Mouse (Mus musculus) midbrain, embryonic 11.5 days (tissue): ENCODE results near the gene Capza2. TPM values are rescaled to one million over a fixed set of nuclear protein-coding genes. Genes with fewer than 3 reads are reported as not detected.

ENCODE experiments used
- ATAC-seq: fragments of 200-750 bp; cut with Nextera tagmentation; 2 replicates; pipeline ENCODE4 v1.8.0; 2017; ENCODE audit warnings: moderate TSS enrichment, moderate library complexity; ENCODE audit not compliant: low FRiP score
- DNase-seq: peaks from one replicate; pipeline ENCODE4 v3.0.0; 2015; ENCODE audit warnings: low spot score; ENCODE audit errors: missing footprints
- H3K27ac ChIP-seq: fragments of 300-500 bp; sonication (generic); 2 replicates; pipeline ENCODE4 v1.5.1; 2014; ENCODE audit warnings: low read depth, low read length
- H3K27me3 ChIP-seq: fragments of 300-500 bp; sonication (generic); 2 replicates; pipeline ENCODE4 v1.6.1; 2014; ENCODE audit warnings: mild to moderate bottlenecking, low read length, moderate library complexity, mixed read lengths; ENCODE audit not compliant: control insufficient read depth, insufficient read depth
- H3K36me3 ChIP-seq: fragments of 300-500 bp; sonication (generic); 2 replicates; pipeline ENCODE4 v1.6.1; 2014; ENCODE audit warnings: mild to moderate bottlenecking, low read length, moderate library complexity, mixed read lengths; ENCODE audit not compliant: control insufficient read depth, insufficient read depth
- H3K4me1 ChIP-seq: fragments of 300-500 bp; sonication (generic); 2 replicates; pipeline ENCODE4 v1.6.1; 2014; ENCODE audit warnings: low read length; ENCODE audit not compliant: control insufficient read depth, insufficient read depth
- H3K4me2 ChIP-seq: fragments of 300-500 bp; sonication (generic); 2 replicates; pipeline ENCODE4 v1.6.1; 2014; ENCODE audit warnings: mild to moderate bottlenecking, moderate library complexity
- H3K4me3 ChIP-seq: fragments of 300-500 bp; sonication (generic); 2 replicates; pipeline ENCODE4 v1.5.1; 2014; ENCODE audit warnings: low read depth, low read length
- H3K9ac ChIP-seq: fragments of 300-500 bp; sonication (generic); 2 replicates; pipeline ENCODE4 v1.6.1; 2014; ENCODE audit warnings: low read length
- H3K9me3 ChIP-seq: fragments of 300-500 bp; sonication (generic); 2 replicates; pipeline ENCODE4 v1.6.1; 2016; ENCODE audit warnings: low read length; ENCODE audit not compliant: control insufficient read depth
- WGBS: fragments of 180-500 bp; shearing (Covaris S2); extraction: QIAGEN DNeasy Blood & Tissue Kit; methylation state at CpG from one replicate; pipeline ENCODE4 v1.1.7; 2014; 5-methylcytosine and 5-hydroxymethylcytosine counted together
- polyA plus RNA-seq: library from polyadenylated mRNA; unstranded; fragments of >200 nt; fragmentation: Nextera tagmentation; extraction: Ambion mirVana; gene quantifications from 2 replicates; pipeline ENCODE4 v1.2.1, GENCODE M21; 2014

The Capza2 gene
- polyA plus RNA-seq, 1 experiment from 2014 or later = 278 TPM

- Histone ChIP-seq H3K4me3 (no peak overlapping the region), H3K36me3 (peaks cover 10% of the 10 kb centered on the region; the same call in 1 of the 2 replicates), H3K9ac (no peak overlapping the region), H3K9me3 (no peaks in the 10 kb centered on the region), H3K27ac (no peak overlapping the region), H3K4me2 (no peak overlapping the region), H3K4me1 (no peaks in the 10 kb centered on the region), H3K27me3 (no peaks in the 10 kb centered on the region)
- DNase-seq = no peak
- ATAC-seq = no peak
Measured at GRCm38 (mm10) chr6:17666024-17666423, 30.0 kb downstream of the Capza2 start.

GRCm38 (mm10) chr6:17667813-17668212, 31.8 kb downstream of the Capza2 start:
- Histone ChIP-seq H3K4me1 (no peaks in the 10 kb centered on the region), H3K27me3 (no peaks in the 10 kb centered on the region), H3K36me3 (peaks cover 9% of the 10 kb centered on the region; the same call in 1 of the 2 replicates), H3K9ac (no peak overlapping the region), H3K4me2 (no peak overlapping the region), H3K27ac (no peak overlapping the region), H3K9me3 (no peaks in the 10 kb centered on the region), H3K4me3 (no peak overlapping the region)
- no peak for DNase-seq
- ATAC-seq = no peak
- WGBS = 96% methylated on average over 3 of the region's 3 CpGs

- no peak for DNase-seq
- no peaks in the 10 kb centered on the region for H3K27me3 ChIP-seq
- H3K36me3 ChIP-seq = peaks cover 4% of the 10 kb centered on the region; the same call in 1 of the 2 replicates
- WGBS = 98% methylated on average over 12 of the region's 12 CpGs
- H3K4me1 ChIP-seq = no peaks in the 10 kb centered on the region
- 0 out of 2 replicates have a peak, but pooled peaks have one; percentile 22 for ATAC-seq
- no peaks in the 10 kb centered on the region for H3K9me3 ChIP-seq
- no peak overlapping the region for H3K9ac ChIP-seq
- H3K27ac ChIP-seq = no peak overlapping the region
- no peak overlapping the region for H3K4me3 ChIP-seq
- no peak overlapping the region for H3K4me2 ChIP-seq
Measured at GRCm38 (mm10) chr6:17668334-17668733, 32.3 kb downstream of the Capza2 start.

GRCm38 (mm10) chr6:17669826-17670225, 33.8 kb downstream of the Capza2 start:
- WGBS = 97% methylated on average over 2 of the region's 2 CpGs
- no peak overlapping the region for H3K9ac ChIP-seq
- H3K4me1 ChIP-seq = no peaks in the 10 kb centered on the region
- no peaks in the 10 kb centered on the region for H3K27me3 ChIP-seq
- DNase-seq = no peak
- 0 out of 2 replicates have a peak, but pooled peaks cover 2% of the 10 kb centered on the region for H3K36me3 ChIP-seq
- no peak overlapping the region for H3K4me3 ChIP-seq
- no peaks in the 10 kb centered on the region for H3K9me3 ChIP-seq
- no peak overlapping the region for H3K27ac ChIP-seq
- ATAC-seq = no peak
- H3K4me2 ChIP-seq = no peak overlapping the region

GRCm38 (mm10) chr6:17675019-17675756, 39.2 kb downstream of the Capza2 start:
- no peak overlapping the region for H3K27ac ChIP-seq
- peak; percentile 81 for ATAC-seq
- 28% methylated on average over 12 of the region's 12 CpGs for WGBS
- H3K36me3 ChIP-seq = no peaks in the 10 kb centered on the region
- no peak overlapping the region for H3K4me2 ChIP-seq
- H3K4me3 ChIP-seq = no peak overlapping the region
- peak; percentile 96 for DNase-seq
- no peaks in the 10 kb centered on the region for H3K4me1 ChIP-seq
- no peak overlapping the region for H3K9ac ChIP-seq
- H3K9me3 ChIP-seq = no peaks in the 10 kb centered on the region
- no peaks in the 10 kb centered on the region for H3K27me3 ChIP-seq

GRCm38 (mm10) chr6:17677008-17677407, 41.0 kb downstream of the Capza2 start:
- Histone ChIP-seq H3K27ac (no peak overlapping the region), H3K4me2 (no peak overlapping the region), H3K9ac (no peak overlapping the region), H3K36me3 (no peaks in the 10 kb centered on the region), H3K9me3 (no peaks in the 10 kb centered on the region), H3K4me3 (no peak overlapping the region), H3K27me3 (no peaks in the 10 kb centered on the region), H3K4me1 (no peaks in the 10 kb centered on the region)
- ATAC-seq (no peak), DNase-seq (no peak)
- 91% methylated on average over 2 of the region's 2 CpGs for WGBS

GRCm38 (mm10) chr6:17680266-17680925, 44.4 kb downstream of the Capza2 start:
- DNase-seq (no peak), ATAC-seq (no peak)
- Histone ChIP-seq H3K9me3 (no peaks in the 10 kb centered on the region), H3K9ac (no peak overlapping the region), H3K27me3 (no peaks in the 10 kb centered on the region), H3K4me1 (no peaks in the 10 kb centered on the region), H3K4me2 (no peak overlapping the region), H3K27ac (no peak overlapping the region), H3K36me3 (no peaks in the 10 kb centered on the region), H3K4me3 (no peak overlapping the region)
- 84% methylated on average over 6 of the region's 6 CpGs for WGBS

GRCm38 (mm10) chr6:17681810-17682209, 45.8 kb downstream of the Capza2 start:
- DNase-seq = no peak
- no peak overlapping the region for H3K27ac ChIP-seq
- no peak overlapping the region for H3K4me3 ChIP-seq
- H3K36me3 ChIP-seq = no peaks in the 10 kb centered on the region
- no peak overlapping the region for H3K4me2 ChIP-seq
- H3K27me3 ChIP-seq = no peaks in the 10 kb centered on the region
- 94% methylated on average over 8 of the region's 8 CpGs for WGBS
- no peak overlapping the region for H3K9ac ChIP-seq
- ATAC-seq = 0 out of 2 replicates have a peak, but pooled peaks have one; percentile 33
- no peaks in the 10 kb centered on the region for H3K9me3 ChIP-seq
- no peaks in the 10 kb centered on the region for H3K4me1 ChIP-seq

- H3K4me3 ChIP-seq = no peak overlapping the region
- H3K9me3 ChIP-seq = no peaks in the 10 kb centered on the region
- ATAC-seq (no peak), DNase-seq (no peak)
- H3K27me3 ChIP-seq = no peaks in the 10 kb centered on the region
- H3K9ac ChIP-seq = no peak overlapping the region
- WGBS = 87% methylated on average over 5 of the region's 5 CpGs
- H3K27ac ChIP-seq = no peak overlapping the region
- no peaks in the 10 kb centered on the region for H3K4me1 ChIP-seq
- no peak overlapping the region for H3K4me2 ChIP-seq
- H3K36me3 ChIP-seq = no peaks in the 10 kb centered on the region
Measured at GRCm38 (mm10) chr6:17688676-17689075, 52.6 kb downstream of the Capza2 start.
